Mouse (Mus musculus): ENCODE measurements around the gene Ppp1r3f. TPM values are rescaled to one million over a fixed set of nuclear protein-coding genes. Genes with fewer than 3 reads are reported as not detected.
A peak's percentile ranks its signal among the peaks of the same experiment; 100 is the strongest.

Ppp1r3f gene
- polyA plus RNA-seq, 1 experiment, result 1.3 TPM

DNA sequence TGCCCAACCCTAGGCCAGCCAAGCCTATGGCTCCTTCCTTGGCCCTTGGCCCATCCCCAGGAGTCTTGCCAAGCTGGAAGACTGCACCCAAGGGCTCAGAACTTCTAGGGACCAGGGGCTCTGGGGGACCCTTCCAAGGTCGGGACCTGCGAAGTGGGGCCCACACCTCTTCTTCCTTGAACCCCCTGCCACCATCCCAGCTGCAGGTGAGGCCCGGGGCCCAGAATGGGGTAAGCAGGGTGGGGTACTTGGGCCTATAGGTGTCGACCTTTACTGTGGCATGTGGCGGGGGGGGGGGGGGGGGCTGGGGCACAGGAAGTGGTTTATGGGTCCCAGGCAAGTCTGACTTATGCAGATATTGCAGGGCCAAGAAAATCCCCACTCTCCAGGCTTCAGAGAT, 12.3 kb upstream of the Ppp1r3f start:
- Histone ChIP-seq H3K36me3 (replicated peaks; ENCODE audit: low read length) (peaks cover 75% of the 10 kb centered on the region), H3K4me3 (replicated peaks) (no peak overlapping the region), H3K4me1 (peaks cover 4% of the 10 kb centered on the region), H3K9me3 (no peaks in the 10 kb centered on the region), H3K27me3 (replicated peaks) (no peaks in the 10 kb centered on the region)
- no peak for TF ChIP-seq FLI1 (IDR thresholded peaks at IDR 0.05; ENCODE audit: low read length)
- TF ChIP-seq GATA1 (IDR thresholded peaks at IDR 0.05; ENCODE audit: borderline replicate concordance, low read length), result no peak

GRCm38 (mm10) chrX:7583881-7584280, 9.8 kb upstream of the Ppp1r3f start:
- H3K36me3 ChIP-seq (replicated peaks; ENCODE audit: low read length), result peaks cover 52% of the 10 kb centered on the region

DNA sequence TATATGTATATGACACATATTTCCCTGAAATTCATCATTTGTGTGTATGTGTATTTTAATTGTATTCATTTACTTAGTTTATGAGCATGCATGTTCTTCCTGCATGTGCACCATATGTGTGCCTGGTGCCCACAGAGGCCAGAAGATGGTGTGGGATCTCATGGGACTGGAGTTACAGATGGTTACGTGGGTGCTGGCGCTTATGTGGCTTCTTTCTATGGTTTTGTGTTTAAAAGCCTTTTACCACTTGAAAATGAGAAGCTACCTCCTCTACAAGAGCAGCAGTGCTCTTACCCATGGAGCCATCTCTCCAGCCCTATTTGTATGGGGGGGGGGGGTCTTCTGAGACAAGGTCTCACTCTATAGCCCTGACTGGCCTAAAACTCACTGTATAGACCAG, 7.1 kb upstream of the Ppp1r3f start:
- H3K36me3 ChIP-seq (replicated peaks; ENCODE audit: low read length), result peaks cover 29% of the 10 kb centered on the region
- TF ChIP-seq FLI1 (IDR thresholded peaks at IDR 0.05; ENCODE audit: low read length) (no peak), GATA1 (IDR thresholded peaks at IDR 0.05; ENCODE audit: borderline replicate concordance, low read length) (no peak)
- peaks cover 5% of the 10 kb centered on the region; the same call in 1 of the 2 replicates for H3K4me1 ChIP-seq

More at GRCm38 (mm10) chrX:7583881-7584280, 9.8 kb upstream of the Ppp1r3f start:
- H3K4me1 ChIP-seq, result peaks cover 4% of the 10 kb centered on the region
- H3K27me3 ChIP-seq (replicated peaks), result peaks cover 2% of the 10 kb centered on the region
- no peak for TF ChIP-seq FLI1 (IDR thresholded peaks at IDR 0.05; ENCODE audit: low read length)
- no peak for TF ChIP-seq GATA1 (IDR thresholded peaks at IDR 0.05; ENCODE audit: borderline replicate concordance, low read length)
- no peak overlapping the region for H3K4me3 ChIP-seq (replicated peaks)
- H3K9me3 ChIP-seq, result no peaks in the 10 kb centered on the region

GRCm38 (mm10) chrX:7574885-7575231, 775 bp upstream of the Ppp1r3f start:
- Histone ChIP-seq H3K4me1 (peaks cover 52% of the 10 kb centered on the region), H3K4me3 (replicated peaks) (peak overlapping the region; percentile 95)
- TF ChIP-seq FLI1 (IDR thresholded peaks at IDR 0.05; ENCODE audit: low read length) (no peak), GATA1 (IDR thresholded peaks at IDR 0.05; ENCODE audit: borderline replicate concordance, low read length) (no peak)

More for the DNA sequence above, 7.1 kb upstream of the Ppp1r3f start:
- no peak overlapping the region for H3K4me3 ChIP-seq (replicated peaks)
- peaks cover 6% of the 10 kb centered on the region for H3K27me3 ChIP-seq (replicated peaks)
- no peaks in the 10 kb centered on the region for H3K9me3 ChIP-seq

DNA sequence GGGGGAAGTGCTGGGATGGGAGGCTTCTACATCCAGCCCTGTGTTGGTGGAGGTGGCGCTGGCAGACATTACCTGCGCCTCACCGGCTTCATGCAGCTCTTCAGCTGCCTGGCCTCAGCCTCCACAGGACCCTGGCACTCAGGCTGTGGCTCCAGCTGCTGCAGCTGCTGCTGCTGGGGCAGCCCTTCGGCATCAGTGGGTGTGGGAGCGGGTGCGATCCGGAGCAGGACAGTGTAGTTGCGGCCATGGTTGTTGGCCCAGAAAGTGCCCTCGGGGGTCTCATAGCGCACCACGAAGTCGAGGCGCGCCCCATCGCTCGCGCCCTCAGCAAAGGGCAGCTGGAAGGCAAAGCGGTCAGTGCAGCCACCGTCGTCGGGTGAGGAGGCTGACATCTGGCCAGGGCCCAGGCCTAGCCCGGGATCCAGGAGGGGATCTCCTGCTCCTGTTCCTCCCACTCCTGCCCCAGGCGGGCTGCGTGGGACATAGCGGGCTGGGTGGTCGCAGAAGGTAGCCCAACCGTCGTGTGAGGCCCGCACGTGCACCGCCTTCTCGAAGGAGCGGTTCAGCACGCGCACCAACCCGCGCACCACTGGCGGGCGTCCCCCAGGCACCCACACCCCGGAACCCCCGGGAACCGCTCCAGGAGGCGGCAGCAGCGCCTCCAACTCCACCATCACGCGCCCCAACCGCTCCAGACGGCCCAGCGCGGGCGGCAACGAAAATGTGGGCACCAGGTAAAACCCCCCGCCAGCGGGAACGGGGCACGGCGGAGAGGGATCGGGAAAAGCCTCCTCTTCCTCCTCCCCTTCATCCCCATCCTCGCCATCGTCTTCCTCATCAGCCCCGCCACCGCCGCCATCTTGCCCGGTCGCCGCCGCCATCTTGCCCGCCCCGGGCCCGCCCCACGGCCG, 652 bp downstream of the Ppp1r3f start, which contains the start of gene Foxp3:
Gene Foxp3, plus strand, starts transcription at position 469 of the 911 bp plus-strand sequence.
- Histone ChIP-seq H3K36me3 (replicated peaks; ENCODE audit: low read length) (peaks cover 11% of the 10 kb centered on the region), H3K4me3 (replicated peaks) (peak within 1 kb of the TSS; percentile 95), H3K4me1 (peaks cover 60% of the 10 kb centered on the region), H3K27me3 (replicated peaks) (peaks cover 3% of the 10 kb centered on the region), H3K9me3 (peaks cover 7% of the 10 kb centered on the region; the same call in 1 of the 2 replicates)
- TF ChIP-seq GATA1 (IDR thresholded peaks at IDR 0.05; ENCODE audit: borderline replicate concordance, low read length), result no peak

More at GRCm38 (mm10) chrX:7574885-7575231, 775 bp upstream of the Ppp1r3f start:
- Histone ChIP-seq H3K36me3 (replicated peaks; ENCODE audit: low read length) (peaks cover 11% of the 10 kb centered on the region), H3K9me3 (peaks cover 7% of the 10 kb centered on the region; the same call in 1 of the 2 replicates), H3K27me3 (replicated peaks) (peaks cover 4% of the 10 kb centered on the region)

DNA sequence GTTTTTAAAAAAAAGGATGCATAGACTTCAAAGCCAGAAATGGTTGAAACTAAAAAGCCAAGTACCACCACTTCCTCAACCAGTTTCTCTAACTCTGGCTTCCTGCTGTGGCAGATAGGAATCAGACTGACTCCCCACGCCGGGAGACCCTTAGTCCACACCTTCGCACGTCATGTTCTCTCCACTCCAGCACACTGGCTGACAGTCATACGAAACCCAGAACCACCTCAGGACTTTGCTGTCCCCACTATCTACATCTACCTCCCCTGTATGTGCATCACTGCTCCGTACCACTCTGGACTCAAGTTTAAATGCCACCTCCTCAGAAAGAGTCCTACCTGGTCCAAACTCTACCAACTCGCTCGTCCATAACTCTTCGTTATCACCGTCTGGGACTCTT, 1.6 kb downstream of the Ppp1r3f start:
- no peak for TF ChIP-seq FLI1 (IDR thresholded peaks at IDR 0.05; ENCODE audit: low read length)
- no peak for TF ChIP-seq GATA1 (IDR thresholded peaks at IDR 0.05; ENCODE audit: borderline replicate concordance, low read length)
- peaks cover 7% of the 10 kb centered on the region; the same call in 1 of the 2 replicates for H3K9me3 ChIP-seq
- H3K4me1 ChIP-seq, result peaks cover 70% of the 10 kb centered on the region
- H3K4me3 ChIP-seq (replicated peaks), result peak overlapping the region; percentile 95
- H3K36me3 ChIP-seq (replicated peaks; ENCODE audit: low read length), result peaks cover 11% of the 10 kb centered on the region
- H3K27me3 ChIP-seq (replicated peaks), result peaks cover 3% of the 10 kb centered on the region

DNA sequence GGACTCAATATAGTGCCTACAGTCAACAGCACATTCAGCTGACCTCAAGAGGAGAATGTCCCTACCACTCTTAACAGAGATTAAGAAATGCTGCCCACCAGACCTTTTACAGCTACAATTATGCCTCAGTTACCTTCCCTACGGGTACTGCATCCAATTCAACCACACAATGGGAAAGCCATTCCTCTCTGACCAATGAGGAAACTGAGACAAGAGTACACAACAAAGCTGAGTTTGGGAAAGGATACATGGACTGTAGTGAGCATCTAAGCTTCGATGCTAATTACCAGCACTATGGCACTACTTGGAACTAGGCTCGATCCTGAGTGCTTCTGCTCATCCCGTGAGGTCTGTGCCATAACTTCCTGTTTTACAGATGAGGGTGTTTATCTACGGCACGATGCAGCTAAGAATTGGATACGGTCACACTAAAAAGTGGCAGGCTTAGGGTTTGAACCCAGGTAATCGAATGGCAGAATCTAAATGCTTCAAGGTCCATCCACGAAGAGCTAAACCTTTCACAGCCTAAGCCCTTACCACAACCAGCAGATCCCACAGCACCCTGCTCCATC, 2.4 kb downstream of the Ppp1r3f start:
- Histone ChIP-seq H3K4me3 (replicated peaks) (no peak overlapping the region), H3K4me1 (peaks cover 78% of the 10 kb centered on the region), H3K36me3 (replicated peaks; ENCODE audit: low read length) (peaks cover 11% of the 10 kb centered on the region), H3K9me3 (peaks cover 7% of the 10 kb centered on the region; the same call in 1 of the 2 replicates), H3K27me3 (replicated peaks) (peaks cover 3% of the 10 kb centered on the region)
- no peak for TF ChIP-seq GATA1 (IDR thresholded peaks at IDR 0.05; ENCODE audit: borderline replicate concordance, low read length)
- no peak for TF ChIP-seq FLI1 (IDR thresholded peaks at IDR 0.05; ENCODE audit: low read length)

DNA sequence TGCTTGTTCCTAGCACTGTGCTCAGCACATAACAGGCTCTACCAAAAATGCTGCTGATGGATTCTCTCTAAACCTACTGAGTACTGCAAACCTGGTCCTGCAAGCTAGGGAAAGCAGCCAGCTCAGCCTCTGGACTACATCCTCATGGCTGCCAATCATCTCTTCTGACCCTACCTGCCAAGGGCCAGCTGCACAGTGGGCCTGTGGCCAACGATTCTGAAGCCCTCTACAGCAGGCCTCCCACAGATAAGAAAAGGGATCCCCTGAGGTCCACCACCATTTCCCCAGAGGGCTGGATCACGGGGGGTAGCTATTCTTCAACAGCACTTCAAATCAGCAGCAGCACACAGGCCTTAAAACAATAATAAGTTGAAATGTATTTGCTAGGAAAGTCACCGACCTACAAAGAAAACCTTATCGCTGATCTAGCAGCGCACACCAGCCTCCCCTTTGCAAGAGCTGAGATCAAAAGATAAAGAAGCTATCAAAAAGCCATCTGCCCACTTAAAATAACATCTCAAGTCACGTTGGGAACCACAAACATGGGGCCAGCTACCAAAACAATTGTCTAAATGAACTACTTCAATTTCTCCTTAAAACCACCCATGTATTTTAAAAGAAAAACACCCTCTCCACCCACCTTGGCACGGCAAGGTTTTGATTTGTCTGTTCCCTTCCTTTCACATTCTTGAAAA, 3.5 kb downstream of the Ppp1r3f start:
- no peak for TF ChIP-seq FLI1 (IDR thresholded peaks at IDR 0.05; ENCODE audit: low read length)
- no peak for TF ChIP-seq GATA1 (IDR thresholded peaks at IDR 0.05; ENCODE audit: borderline replicate concordance, low read length)
- Histone ChIP-seq H3K4me3 (replicated peaks) (no peak overlapping the region), H3K4me1 (peaks cover 79% of the 10 kb centered on the region), H3K36me3 (replicated peaks; ENCODE audit: low read length) (peaks cover 11% of the 10 kb centered on the region), H3K27me3 (replicated peaks) (no peaks in the 10 kb centered on the region), H3K9me3 (peaks cover 7% of the 10 kb centered on the region; the same call in 1 of the 2 replicates)

- Histone ChIP-seq H3K36me3 (replicated peaks; ENCODE audit: low read length) (peaks cover 11% of the 10 kb centered on the region), H3K27me3 (replicated peaks) (no peaks in the 10 kb centered on the region), H3K9me3 (no peaks in the 10 kb centered on the region), H3K4me3 (replicated peaks) (no peak overlapping the region), H3K4me1 (peaks cover 68% of the 10 kb centered on the region)
- TF ChIP-seq FLI1 (IDR thresholded peaks at IDR 0.05; ENCODE audit: low read length), result no peak
- TF ChIP-seq GATA1 (IDR thresholded peaks at IDR 0.05; ENCODE audit: borderline replicate concordance, low read length), result no peak
Measured at GRCm38 (mm10) chrX:7567491-7567890, 6.6 kb downstream of the Ppp1r3f start.
